Mouse (Mus musculus) embryo, embryonic 10.5 days (tissue): Measurements from ENCODE around the gene Ptges.
A peak's percentile ranks its signal among the peaks of the same experiment; 100 is the strongest.

Experiments used
- DNase-seq: peaks from one replicate; pipeline ENCODE4 v3.0.0-alpha.2; 2015; ENCODE audit warnings: low spot score

Ptges gene

DNA sequence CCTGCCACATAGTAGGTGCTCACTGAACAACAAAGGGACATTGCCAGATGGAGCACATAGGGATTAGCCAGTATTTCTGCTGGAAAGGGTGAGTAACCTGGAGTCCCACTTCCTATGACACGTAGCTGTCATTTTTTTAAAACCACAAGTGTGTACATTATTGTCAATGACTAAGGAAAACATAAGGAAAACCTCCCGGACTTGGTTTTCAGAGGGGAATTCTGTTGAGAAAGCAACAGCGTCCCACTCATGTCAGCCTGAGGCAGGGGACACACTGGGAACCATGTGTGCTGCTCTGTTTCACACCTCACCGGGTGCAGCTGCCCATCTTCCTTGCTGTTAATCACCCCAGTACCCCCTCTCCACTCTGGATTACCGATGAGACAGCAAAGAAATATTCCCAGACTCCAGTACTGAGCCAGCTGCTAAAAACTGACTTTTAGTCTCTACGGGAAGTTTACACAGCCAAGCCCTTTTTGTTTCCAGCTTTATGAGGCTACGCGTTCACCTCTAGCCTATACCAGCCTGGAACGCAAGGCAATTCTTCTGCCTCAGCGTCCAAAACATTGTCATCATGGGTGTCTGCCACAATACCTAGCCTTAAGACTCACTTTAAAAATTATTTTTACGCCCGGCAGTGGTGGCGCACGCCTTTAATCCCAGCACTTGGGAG, 30.1 kb downstream of the Ptges start:
- no peak for DNase-seq

- DNase-seq: no peak
Observed at GRCm38 (mm10) chr2:30897291-30897690, 32.4 kb downstream of the Ptges start.

- no peak for DNase-seq
Observed at GRCm38 (mm10) chr2:30893946-30894345, 35.7 kb downstream of the Ptges start.

GRCm38 (mm10) chr2:30893399-30893798, 36.3 kb downstream of the Ptges start:
- peak; percentile 66 for DNase-seq

DNA sequence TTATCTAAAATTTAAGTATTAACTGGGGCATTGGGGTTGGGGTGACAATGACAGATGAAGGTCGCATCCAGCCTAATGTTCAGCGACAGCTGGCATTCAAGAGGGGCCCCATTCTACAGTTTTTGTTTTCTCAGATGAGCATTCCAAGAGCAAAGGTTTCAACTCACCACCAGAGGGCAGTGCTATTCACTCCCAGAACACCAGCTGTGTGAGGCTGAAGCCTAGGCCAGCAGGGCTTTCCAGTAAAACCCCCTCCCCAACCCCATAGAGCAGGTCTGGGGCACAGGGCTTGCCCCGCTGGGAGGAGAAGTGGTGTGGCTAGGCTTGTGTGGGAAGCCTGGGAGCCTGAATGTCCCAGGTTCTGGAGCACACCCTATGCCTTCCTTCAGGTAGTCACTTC, 38.7 kb downstream of the Ptges start:
- peak; percentile 88 for DNase-seq

DNA sequence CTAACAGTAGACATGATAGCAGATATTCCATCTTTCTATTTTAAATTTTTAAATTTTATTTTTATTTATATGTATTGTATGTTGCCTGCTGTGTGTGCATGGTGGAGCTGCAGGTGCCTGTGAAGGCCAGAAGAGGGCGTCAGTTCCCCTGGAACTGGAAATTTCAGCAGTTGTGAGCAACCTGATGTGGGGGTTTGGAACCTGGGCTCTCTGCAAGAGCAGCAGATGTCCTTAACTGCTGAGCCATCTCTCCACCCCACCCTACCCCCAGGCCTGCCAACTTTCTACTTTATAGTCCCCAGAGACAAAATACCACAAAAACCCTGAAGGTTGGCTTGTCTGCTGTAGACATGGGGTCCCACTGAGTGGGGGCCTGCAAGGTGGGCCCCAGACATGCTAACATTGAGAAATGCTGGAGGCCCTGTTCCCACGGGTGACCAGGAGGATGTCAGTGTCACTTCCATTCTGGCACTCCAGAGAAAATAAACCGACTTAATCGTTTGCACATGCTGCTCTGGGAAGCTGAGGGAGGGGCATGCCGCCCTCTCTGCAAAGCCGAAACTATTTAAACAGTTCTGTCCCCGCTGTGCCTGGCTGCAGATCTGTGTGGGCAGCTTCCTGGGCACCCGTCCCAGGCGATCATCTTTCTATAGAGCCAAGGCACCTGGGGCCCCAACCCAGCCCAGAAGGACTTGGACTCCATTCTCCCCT, 44.1 kb downstream of the Ptges start:
- DNase-seq: peak; percentile 76

GRCm38 (mm10) chr2:30884852-30885373, 44.8 kb downstream of the Ptges start:
- DNase-seq: no peak

GRCm38 (mm10) chr2:30881215-30881614, 48.4 kb downstream of the Ptges start:
- no peak for DNase-seq

GRCm38 (mm10) chr2:30879481-30879880, 50.2 kb downstream of the Ptges start:
- DNase-seq: no peak

- peak; percentile 55 for DNase-seq
Observed at GRCm38 (mm10) chr2:30875621-30876432, 53.8 kb downstream of the Ptges start.

DNA sequence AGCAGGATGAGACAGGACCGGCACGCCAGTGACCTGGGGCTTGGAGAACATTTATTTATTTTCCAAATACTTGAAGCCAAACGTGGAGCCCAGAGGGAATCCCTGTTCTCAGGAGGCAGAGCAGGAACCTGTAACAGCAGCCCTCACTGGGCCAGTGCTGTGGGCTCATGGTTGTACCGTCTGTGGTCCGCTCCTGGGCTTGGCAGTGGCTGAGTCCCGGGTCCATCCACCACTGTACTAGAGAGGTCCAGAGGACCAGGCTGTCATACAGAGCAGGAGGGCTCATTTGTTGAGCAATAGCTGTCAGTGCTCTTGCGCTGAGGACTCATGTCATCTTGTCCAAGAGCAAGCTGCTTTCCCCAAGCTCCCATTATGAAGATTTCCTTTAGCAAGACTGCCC, 54.6 kb downstream of the Ptges start:
- no peak for DNase-seq

DNA sequence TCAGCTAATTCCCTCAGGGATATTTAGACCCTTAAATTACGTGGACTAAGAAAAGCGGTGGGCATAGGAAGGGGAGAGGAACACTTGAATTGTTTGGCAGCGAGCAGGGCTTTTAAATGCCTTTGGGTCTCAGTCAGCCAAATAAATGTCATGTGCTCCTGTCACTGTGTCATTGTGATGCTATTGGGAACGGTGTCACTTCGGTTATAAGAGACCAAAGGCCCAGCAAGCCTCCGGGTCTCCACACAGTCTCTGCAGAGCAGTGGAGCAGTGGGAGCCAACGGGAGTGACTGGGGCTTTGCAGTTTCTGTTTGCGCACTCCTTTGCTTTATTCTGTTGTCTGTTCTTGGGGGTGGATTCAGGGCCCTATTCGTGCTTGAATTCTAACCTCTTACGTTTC, 55.2 kb downstream of the Ptges start:
- DNase-seq: no peak

DNA sequence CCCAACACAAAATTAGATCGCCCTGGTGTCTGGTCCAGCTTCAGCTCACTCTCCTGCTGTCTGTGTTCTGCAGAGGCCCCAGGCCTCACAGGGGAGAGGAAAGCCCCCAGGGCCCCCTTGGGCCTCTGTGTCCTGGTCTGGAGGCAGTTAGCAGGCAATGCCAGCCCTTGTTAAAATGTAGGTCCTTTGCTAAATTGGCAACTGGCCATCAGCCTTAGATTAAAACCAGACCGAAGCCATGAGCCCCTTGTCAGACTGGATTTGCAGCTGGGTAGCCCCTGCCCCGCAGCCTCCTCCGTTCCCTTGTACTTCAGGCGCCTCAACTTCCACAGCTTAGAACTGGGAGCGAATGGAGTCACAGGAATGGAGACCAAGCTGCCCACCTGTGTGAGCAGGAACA, 57.0 kb downstream of the Ptges start:
- DNase-seq: peak; percentile 43

GRCm38 (mm10) chr2:30870863-30871262, 58.8 kb downstream of the Ptges start:
- no peak for DNase-seq

DNA sequence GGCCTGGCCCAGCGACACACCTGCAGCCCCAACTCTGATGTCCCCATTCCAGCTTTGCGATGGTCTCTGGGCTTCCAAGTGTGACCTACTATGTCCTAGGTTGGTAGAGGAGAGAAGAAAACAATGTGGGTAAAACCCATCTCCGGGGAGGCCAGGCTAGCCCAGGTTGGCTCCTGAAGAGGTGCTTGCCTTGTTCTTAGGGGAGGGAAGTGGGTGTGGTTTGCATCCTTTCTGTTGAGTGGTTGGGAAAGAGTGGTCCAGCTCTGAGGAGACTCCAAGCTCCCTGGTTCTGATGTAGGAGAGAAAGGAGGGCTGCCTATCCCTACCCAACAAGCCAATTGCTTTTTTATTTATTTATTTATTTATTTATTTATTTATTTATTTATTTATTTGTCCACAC, 64.2 kb downstream of the Ptges start:
- DNase-seq: no peak

DNA sequence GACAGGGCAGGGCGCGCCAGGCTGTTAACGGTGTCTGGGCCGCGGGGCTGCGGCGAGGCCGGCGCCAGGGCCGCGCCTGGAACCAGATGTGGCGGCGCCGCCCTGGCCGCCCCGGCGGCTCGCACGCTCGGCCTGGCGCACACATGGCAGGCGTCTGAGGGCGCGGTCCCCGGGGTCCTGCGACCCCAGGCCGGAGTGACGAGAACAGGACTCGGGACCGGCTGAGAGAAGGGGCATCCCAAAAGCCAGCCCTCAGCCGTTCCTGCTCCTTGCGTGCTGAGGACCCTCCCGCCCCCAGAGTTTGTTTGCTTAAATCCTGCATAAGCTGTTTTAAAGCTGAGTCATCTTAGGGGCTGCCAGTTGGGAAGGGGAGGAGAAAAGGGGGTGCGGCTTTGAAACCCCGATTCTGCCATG, 64.7 kb downstream of the Ptges start:
- peak; percentile 45 for DNase-seq

DNA sequence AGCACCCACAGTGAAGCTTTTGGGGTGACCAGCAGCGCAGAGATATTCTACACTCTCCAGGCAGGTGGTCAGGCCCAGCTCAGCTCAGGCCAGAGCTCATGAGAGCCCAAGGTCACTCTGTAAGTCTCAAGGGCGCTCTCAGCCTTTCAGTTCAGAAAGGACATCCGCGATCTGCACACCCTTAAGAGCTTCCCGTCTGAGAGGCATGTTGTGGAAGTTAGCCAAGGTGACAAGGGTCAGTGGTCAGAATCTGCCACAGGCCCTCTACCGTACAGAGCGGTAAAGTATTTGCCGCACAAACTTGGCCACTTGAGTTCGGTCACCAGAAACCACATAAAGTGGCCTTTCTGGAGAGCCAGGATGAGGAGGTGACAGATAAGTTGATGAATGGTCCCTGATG, 66.1 kb downstream of the Ptges start:
- no peak for DNase-seq

GRCm38 (mm10) chr2:30862081-30862480, 67.6 kb downstream of the Ptges start:
- DNase-seq: no peak

DNA sequence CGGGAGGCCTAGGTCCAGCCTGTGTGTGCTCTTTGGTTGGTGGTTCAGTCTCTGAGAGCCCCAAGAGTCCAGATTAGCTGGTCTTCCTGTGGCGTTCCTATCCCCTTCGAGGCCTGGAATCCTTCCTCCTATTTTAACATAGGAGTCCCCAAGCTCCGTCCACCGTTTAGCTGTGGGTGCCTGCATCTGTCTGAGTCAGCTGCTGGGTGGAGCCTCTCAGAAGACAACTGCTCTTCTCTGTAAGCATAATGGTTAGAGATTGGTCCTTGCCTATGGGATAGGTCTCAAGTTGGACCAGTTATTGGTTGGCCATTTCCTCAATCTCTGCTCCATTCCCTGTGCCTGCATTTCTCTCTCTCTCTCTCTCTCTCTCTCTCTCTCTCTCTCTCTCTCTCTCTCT, 69.9 kb downstream of the Ptges start:
- no peak for DNase-seq

GRCm38 (mm10) chr2:30857076-30857475, 72.6 kb downstream of the Ptges start:
- no peak for DNase-seq

DNA sequence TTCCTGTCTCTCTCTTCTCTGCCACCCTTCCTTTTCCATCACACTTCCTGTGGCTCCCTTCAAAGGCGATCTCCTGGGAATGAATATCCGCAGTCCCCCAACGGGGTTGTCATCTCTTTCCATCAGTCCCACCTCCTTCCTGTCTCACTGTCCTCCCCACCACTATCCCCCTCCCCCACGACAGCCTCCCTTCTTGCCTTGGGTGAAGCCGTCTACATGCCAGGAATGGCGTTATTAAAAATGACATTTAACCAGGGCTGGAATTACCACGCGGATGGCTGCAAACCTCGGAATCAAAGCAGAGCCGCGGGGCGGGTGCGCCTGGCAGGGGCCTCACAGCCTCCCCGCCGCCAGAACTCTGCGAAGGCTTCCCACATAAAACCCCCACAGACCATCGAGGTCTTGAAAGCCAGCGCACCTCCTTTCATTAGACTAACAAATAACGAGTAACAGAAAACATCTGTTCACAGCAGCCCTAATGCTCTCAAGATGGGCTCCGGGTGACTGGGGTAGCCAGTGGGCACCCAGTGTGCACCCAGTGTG, 76.8 kb downstream of the Ptges start:
- DNase-seq: no peak

GRCm38 (mm10) chr2:30850581-30850980, 79.1 kb downstream of the Ptges start:
- DNase-seq: no peak
